Mouse (Mus musculus) lung, embryonic 16.5 days (tissue): Measurements from ENCODE around the gene Mesp1. TPM values are rescaled to one million over a fixed set of nuclear protein-coding genes. Genes with fewer than 3 reads are reported as not detected.

Source experiments
- ATAC-seq: fragments of 200-750 bp; cut with Nextera tagmentation; 2 replicates; pipeline ENCODE4 v1.8.0; 2017; ENCODE audit warnings: low read depth, mild to moderate bottlenecking, moderate library complexity
- H3K27ac ChIP-seq: fragments of 300-500 bp; sonication (generic); 2 replicates; pipeline ENCODE4 v1.5.1; 2014; ENCODE audit warnings: mild to moderate bottlenecking, control low read depth, low read length
- H3K27me3 ChIP-seq: fragments of 300-500 bp; sonication (generic); 2 replicates; pipeline ENCODE4 v1.6.1; 2014; ENCODE audit warnings: low read depth, low read length, mixed read lengths; ENCODE audit not compliant: control insufficient read depth, insufficient read depth
- H3K36me3 ChIP-seq: fragments of 300-500 bp; sonication (generic); 2 replicates; pipeline ENCODE4 v1.6.1; 2014; ENCODE audit warnings: low read length; ENCODE audit not compliant: control insufficient read depth, insufficient read depth
- H3K4me1 ChIP-seq: fragments of 300-500 bp; sonication (generic); replicated peaks from 2 replicates; pipeline ENCODE4 v1.6.1; 2014; ENCODE audit warnings: low read length, mixed read lengths; ENCODE audit not compliant: control insufficient read depth, insufficient read depth
- H3K4me2 ChIP-seq: fragments of 300-500 bp; sonication (generic); 2 replicates; pipeline ENCODE4 v1.6.1; 2014; ENCODE audit warnings: low read depth, low read length, control low read depth
- H3K4me3 ChIP-seq: fragments of 300-500 bp; sonication (generic); 2 replicates; pipeline ENCODE4 v1.5.1; 2014; ENCODE audit warnings: mild to moderate bottlenecking, low read length, control low read depth
- H3K9ac ChIP-seq: fragments of 300-500 bp; sonication (generic); 2 replicates; pipeline ENCODE4 v1.6.1; 2014; ENCODE audit warnings: low read length, control low read depth
- H3K9me3 ChIP-seq: fragments of 300-500 bp; sonication (generic); 2 replicates; pipeline ENCODE4 v1.6.1; 2016; ENCODE audit warnings: low read length; ENCODE audit not compliant: control insufficient read depth
- WGBS: fragments of 180-500 bp; shearing (Covaris S2); extraction: QIAGEN DNeasy Blood & Tissue Kit; methylation state at CpG from one replicate; pipeline ENCODE4 v1.1.7; 2014; 5-methylcytosine and 5-hydroxymethylcytosine counted together
- polyA plus RNA-seq: library from polyadenylated mRNA; unstranded; fragments of >200 nt; fragmentation: Nextera tagmentation; extraction: Ambion mirVana; gene quantifications from 2 replicates; pipeline ENCODE4 v1.2.1, GENCODE M21; 2015

Gene Mesp1
- polyA plus RNA-seq, 1 experiment from 2014 or later = not detected

DNA sequence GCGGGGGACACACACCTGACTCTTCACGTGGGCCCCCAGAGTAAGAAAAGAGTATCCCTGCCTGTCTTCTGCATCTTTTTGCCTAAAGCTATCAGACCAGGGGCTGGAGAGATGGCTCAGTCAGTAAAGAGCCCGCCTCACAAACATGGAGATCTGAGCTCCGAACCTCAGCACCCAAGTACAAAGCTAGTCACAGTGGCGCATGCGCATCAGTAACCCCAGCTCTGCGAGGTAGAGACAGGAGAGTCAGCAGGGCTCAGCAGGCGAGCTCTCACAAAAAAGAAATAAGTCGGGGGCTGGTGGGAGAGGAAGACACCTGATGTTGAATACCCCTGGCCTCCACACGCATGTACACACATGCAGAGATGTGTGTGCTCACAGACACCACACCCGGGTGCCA is 26.4 kb upstream of the Mesp1 start:
- Histone ChIP-seq H3K27ac (no peak overlapping the region), H3K36me3 (no peaks in the 10 kb centered on the region), H3K9ac (no peak overlapping the region), H3K4me3 (no peak overlapping the region), H3K4me1 (peaks cover 7% of the 10 kb centered on the region; the same call in 1 of the 2 replicates), H3K9me3 (no peaks in the 10 kb centered on the region), H3K27me3 (no peaks in the 10 kb centered on the region), H3K4me2 (no peak overlapping the region)
- no peak for ATAC-seq
- 54% methylated on average over 11 of the region's 11 CpGs for WGBS

- H3K4me2 ChIP-seq = no peak overlapping the region
- H3K4me3 ChIP-seq = no peak overlapping the region
- H3K9ac ChIP-seq = no peak overlapping the region
- H3K27me3 ChIP-seq = no peaks in the 10 kb centered on the region
- H3K9me3 ChIP-seq = no peaks in the 10 kb centered on the region
- H3K27ac ChIP-seq = no peak overlapping the region
- 19% methylated on average over 4 of the region's 4 CpGs for WGBS
- H3K36me3 ChIP-seq = no peaks in the 10 kb centered on the region
- no peak for ATAC-seq
- peaks cover 7% of the 10 kb centered on the region; the same call in 1 of the 2 replicates for H3K4me1 ChIP-seq
Observed at GRCm38 (mm10) chr7:79819515-79819914, 25.9 kb upstream of the Mesp1 start.

GRCm38 (mm10) chr7:79818321-79818720 is 24.7 kb upstream of the Mesp1 start:
- no peaks in the 10 kb centered on the region for H3K27me3 ChIP-seq
- no peak overlapping the region for H3K9ac ChIP-seq
- no peak overlapping the region for H3K4me3 ChIP-seq
- H3K36me3 ChIP-seq = no peaks in the 10 kb centered on the region
- no peak overlapping the region for H3K27ac ChIP-seq
- H3K4me1 ChIP-seq = peaks cover 7% of the 10 kb centered on the region; the same call in 1 of the 2 replicates
- no peak overlapping the region for H3K4me2 ChIP-seq
- WGBS = 2% methylated on average over 6 of the region's 6 CpGs
- ATAC-seq = no peak
- no peaks in the 10 kb centered on the region for H3K9me3 ChIP-seq

GRCm38 (mm10) chr7:79813409-79813808 is 19.8 kb upstream of the Mesp1 start:
- Histone ChIP-seq H3K9me3 (no peaks in the 10 kb centered on the region), H3K9ac (no peak overlapping the region), H3K27me3 (peaks cover 18% of the 10 kb centered on the region), H3K4me1 (peaks cover 5% of the 10 kb centered on the region; the same call in 1 of the 2 replicates), H3K4me2 (no peak overlapping the region), H3K4me3 (no peak overlapping the region), H3K36me3 (no peaks in the 10 kb centered on the region), H3K27ac (no peak overlapping the region)
- 72% methylated on average over 1 of the region's 1 CpGs for WGBS
- no peak for ATAC-seq

- peak within 1 kb of the TSS; percentile 60 for H3K4me2 ChIP-seq
- no peaks in the 10 kb centered on the region for H3K36me3 ChIP-seq
- no peaks in the 10 kb centered on the region for H3K9me3 ChIP-seq
- 0 out of 2 replicates have a peak, but pooled peaks cover 5% of the 10 kb centered on the region for H3K4me1 ChIP-seq
- peaks cover 18% of the 10 kb centered on the region for H3K27me3 ChIP-seq
- H3K9ac ChIP-seq = peak within 1 kb of the TSS; percentile 58
- peak within 1 kb of the TSS; percentile 35 for H3K4me3 ChIP-seq
- 11% methylated on average over 71 of the region's 71 CpGs for WGBS
- ATAC-seq = peak; percentile 76
- H3K27ac ChIP-seq = no peak within 1 kb of the TSS
Observed at GRCm38 (mm10) chr7:79810611-79811506, 17.3 kb upstream of the Mesp1 start, which contains the start of gene Mesp2. TSS of gene Mesp2 (plus strand) at chr7:79810727.

DNA sequence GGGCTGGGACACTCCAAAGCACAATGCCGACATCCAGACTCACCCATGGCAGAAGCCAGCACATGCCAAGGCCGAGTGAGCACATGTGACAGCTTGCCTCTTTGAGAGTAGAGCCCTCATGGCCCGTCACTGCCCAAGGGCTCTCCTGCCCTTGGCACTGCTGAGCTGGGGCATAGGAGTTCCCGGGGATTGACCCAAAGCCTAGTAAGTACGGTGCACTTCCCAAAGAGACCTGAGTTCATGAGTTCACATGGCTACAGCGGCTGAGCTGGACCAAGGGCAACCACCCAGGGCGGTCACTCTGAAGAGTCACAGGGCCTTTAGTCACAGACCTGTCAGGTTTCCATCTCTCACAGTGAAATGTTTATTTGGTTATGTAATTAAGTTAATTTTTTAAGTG is 15.0 kb upstream of the Mesp1 start:
- peaks cover 18% of the 10 kb centered on the region for H3K27me3 ChIP-seq
- WGBS = 71% methylated on average over 7 of the region's 7 CpGs
- H3K9ac ChIP-seq = no peak overlapping the region
- no peak for ATAC-seq
- no peaks in the 10 kb centered on the region for H3K36me3 ChIP-seq
- H3K4me3 ChIP-seq = no peak overlapping the region
- H3K4me1 ChIP-seq = 0 out of 2 replicates have a peak, but pooled peaks cover 5% of the 10 kb centered on the region
- H3K4me2 ChIP-seq = no peak overlapping the region
- no peak overlapping the region for H3K27ac ChIP-seq
- H3K9me3 ChIP-seq = no peaks in the 10 kb centered on the region

DNA sequence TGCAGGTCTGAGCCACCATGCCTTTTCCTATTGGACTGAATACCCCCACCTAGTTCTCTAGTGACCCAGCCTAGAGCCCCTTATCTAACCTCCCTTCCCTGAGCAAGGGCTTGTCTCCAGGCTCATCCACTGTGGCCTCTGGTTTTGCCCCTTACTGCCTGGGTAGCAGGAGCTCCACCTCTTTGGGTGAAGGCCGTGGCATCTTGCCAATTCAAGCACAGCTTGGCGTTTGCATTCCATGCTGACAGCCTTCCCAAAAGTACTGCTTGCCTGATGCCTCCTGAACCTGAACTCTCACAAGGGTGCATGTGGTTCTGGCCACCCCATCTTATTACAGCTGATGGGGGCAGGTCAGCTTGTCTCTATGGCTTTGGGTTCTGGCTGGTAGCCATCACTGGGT is 10.3 kb upstream of the Mesp1 start:
- H3K4me3 ChIP-seq = no peak overlapping the region
- no peak overlapping the region for H3K4me2 ChIP-seq
- H3K27ac ChIP-seq = no peak overlapping the region
- H3K36me3 ChIP-seq = no peaks in the 10 kb centered on the region
- no peaks in the 10 kb centered on the region for H3K27me3 ChIP-seq
- 26% methylated on average over 2 of the region's 2 CpGs for WGBS
- H3K9ac ChIP-seq = no peak overlapping the region
- no peaks in the 10 kb centered on the region for H3K9me3 ChIP-seq
- no peaks in the 10 kb centered on the region for H3K4me1 ChIP-seq
- ATAC-seq = peak; percentile 37; the same call in 1 of the 2 replicates

- Histone ChIP-seq H3K27ac (no peak overlapping the region), H3K36me3 (no peaks in the 10 kb centered on the region), H3K27me3 (no peaks in the 10 kb centered on the region), H3K4me2 (no peak overlapping the region), H3K9ac (no peak overlapping the region), H3K4me1 (no peaks in the 10 kb centered on the region), H3K4me3 (no peak overlapping the region), H3K9me3 (no peaks in the 10 kb centered on the region)
- ATAC-seq = no peak
- WGBS = 47% methylated on average over 5 of the region's 5 CpGs
Observed at GRCm38 (mm10) chr7:79802037-79802436, 8.4 kb upstream of the Mesp1 start.

DNA sequence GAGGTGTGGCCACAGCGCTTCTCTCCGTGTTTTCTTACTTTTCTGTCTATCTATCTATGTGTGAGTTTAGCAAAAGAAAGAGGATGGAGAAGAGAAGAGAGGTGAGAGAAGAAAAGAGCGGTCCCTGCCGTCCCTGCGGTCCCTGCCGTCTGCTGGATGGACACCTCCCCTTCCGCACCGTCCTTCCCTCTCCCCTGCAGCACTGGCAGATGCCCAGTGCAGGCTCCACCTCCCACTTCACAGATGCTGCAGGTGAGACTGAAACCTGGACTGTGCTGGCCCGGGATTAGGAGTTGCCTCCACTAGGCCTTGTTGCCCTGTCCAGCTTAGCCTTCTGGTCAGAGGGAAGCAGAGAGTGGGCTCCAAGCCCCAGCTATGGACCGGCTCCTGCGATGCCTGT is 7.8 kb upstream of the Mesp1 start:
- ATAC-seq = no peak
- H3K4me3 ChIP-seq = no peak overlapping the region
- no peaks in the 10 kb centered on the region for H3K9me3 ChIP-seq
- no peaks in the 10 kb centered on the region for H3K27me3 ChIP-seq
- 49% methylated on average over 11 of the region's 11 CpGs for WGBS
- no peak overlapping the region for H3K4me2 ChIP-seq
- no peaks in the 10 kb centered on the region for H3K4me1 ChIP-seq
- no peak overlapping the region for H3K27ac ChIP-seq
- no peaks in the 10 kb centered on the region for H3K36me3 ChIP-seq
- H3K9ac ChIP-seq = no peak overlapping the region
